Mouse (Mus musculus) lung, adult 2 months (tissue): ENCODE results near the gene Pgghg.

ENCODE experiments used
- CTCF ChIP-seq: fragments of 200-500 bp; IDR thresholded peaks from 2 replicates; pipeline ENCODE4 v1.5.1; 2011; ENCODE audit warnings: mild to moderate bottlenecking, low read length, control low read depth; ENCODE audit not compliant: insufficient read depth
- POLR2A ChIP-seq: fragments of 200-500 bp; IDR thresholded peaks from 2 replicates; pipeline ENCODE4 v1.6.1; 2011; ENCODE audit warnings: low read depth, mild to moderate bottlenecking, control low read depth, low read length, borderline replicate concordance; ENCODE audit errors: extremely low read depth

DNA sequence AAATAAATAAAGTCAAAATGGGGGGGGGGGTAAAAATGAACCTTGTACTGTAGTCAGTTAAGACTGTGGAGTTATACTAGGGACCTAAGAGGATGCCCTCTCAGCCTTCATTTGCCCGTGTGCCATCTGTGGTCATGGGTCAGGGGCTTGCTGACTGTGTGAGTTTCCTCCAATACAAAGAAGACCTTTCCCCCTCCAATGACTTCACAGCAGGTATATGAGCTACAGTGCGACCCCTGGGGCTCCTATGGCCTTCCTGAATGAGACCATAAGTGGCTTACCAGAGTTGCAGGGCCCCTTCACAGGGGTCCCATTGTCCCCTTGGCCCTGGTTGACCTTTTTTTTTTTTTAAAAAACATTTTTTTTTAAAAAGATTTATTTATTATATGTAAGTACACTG is 20.2 kb downstream of the Pgghg start:
- TF ChIP-seq CTCF: no peak
- TF ChIP-seq POLR2A: no peak
